Mouse (Mus musculus) spleen, postnatal 10 days (tissue): ENCODE results near the gene Shb.

Experiments
- DNase-seq, 2 experiments: peaks; one replicate each; pipeline ENCODE4 v3.0.0; 2021 to 2022; ENCODE audit warnings: low spot score in 2 of 2

Shb gene

GRCm38 (mm10) chr4:45505191-45505590 is 27.1 kb downstream of the Shb start:
- DNase-seq: no peak

GRCm38 (mm10) chr4:45503816-45504215 is 28.5 kb downstream of the Shb start:
- DNase-seq: no peak

GRCm38 (mm10) chr4:45503380-45503779 is 28.9 kb downstream of the Shb start:
- no peak for DNase-seq

GRCm38 (mm10) chr4:45502002-45502401 is 30.3 kb downstream of the Shb start:
- DNase-seq: no peak

GRCm38 (mm10) chr4:45500381-45500780 is 31.9 kb downstream of the Shb start:
- DNase-seq: no peak

GRCm38 (mm10) chr4:45499556-45499955 is 32.7 kb downstream of the Shb start:
- DNase-seq: no peak

GRCm38 (mm10) chr4:45499081-45499480 is 33.2 kb downstream of the Shb start:
- DNase-seq: no peak

- no peak for DNase-seq
These were observed 33.9 kb downstream of the Shb start for GRCm38 (mm10) chr4:45498345-45498744.

GRCm38 (mm10) chr4:45497282-45497681 is 35.0 kb downstream of the Shb start:
- no peak for DNase-seq

- no peak for DNase-seq
These were observed 36.6 kb downstream of the Shb start for GRCm38 (mm10) chr4:45495531-45496201.

- no peak for DNase-seq
These were observed 38.4 kb downstream of the Shb start for GRCm38 (mm10) chr4:45493786-45494400.

- no peak for DNase-seq
These were observed 39.2 kb downstream of the Shb start for GRCm38 (mm10) chr4:45493118-45493517.

GRCm38 (mm10) chr4:45492681-45493081 is 39.6 kb downstream of the Shb start:
- no peak for DNase-seq

- DNase-seq: no peak
These were observed 40.3 kb downstream of the Shb start for GRCm38 (mm10) chr4:45491685-45492601.

GRCm38 (mm10) chr4:45491119-45491679 is 41.1 kb downstream of the Shb start:
- DNase-seq: no peak

GRCm38 (mm10) chr4:45490036-45490752 is 42.1 kb downstream of the Shb start:
- no peak for DNase-seq

GRCm38 (mm10) chr4:45489141-45490035 is 42.9 kb downstream of the Shb start:
- DNase-seq: no peak

GRCm38 (mm10) chr4:45487681-45488081 is 44.6 kb downstream of the Shb start:
- DNase-seq: no peak

- DNase-seq: no peak
These were observed 47.2 kb downstream of the Shb start for GRCm38 (mm10) chr4:45485024-45485423.
